Mouse (Mus musculus) testis, adult 2 months (tissue): ENCODE measurements at regions not wholly inside any gene's neighbourhood (a gene's known extent, or its start where the extent isn't known, plus 50 kb on each side); places are given as distances from the start of the nearest gene placed in this dataset.

ENCODE experiments used
- CTCF ChIP-seq: fragments of 200-500 bp; IDR thresholded peaks from 2 replicates; pipeline ENCODE4 v1.5.1; 2012; ENCODE audit warnings: low read depth, mild to moderate bottlenecking, inconsistent platforms, low read length, moderate library complexity; ENCODE audit not compliant: control insufficient read depth, insufficient read depth, insufficient replicate concordance
- POLR2A ChIP-seq: fragments of 200-500 bp; IDR thresholded peaks from 2 replicates; pipeline ENCODE4 v1.6.1; 2012; ENCODE audit warnings: low read depth, mild to moderate bottlenecking, inconsistent platforms, low read length, moderate library complexity; ENCODE audit not compliant: control insufficient read depth

DNA sequence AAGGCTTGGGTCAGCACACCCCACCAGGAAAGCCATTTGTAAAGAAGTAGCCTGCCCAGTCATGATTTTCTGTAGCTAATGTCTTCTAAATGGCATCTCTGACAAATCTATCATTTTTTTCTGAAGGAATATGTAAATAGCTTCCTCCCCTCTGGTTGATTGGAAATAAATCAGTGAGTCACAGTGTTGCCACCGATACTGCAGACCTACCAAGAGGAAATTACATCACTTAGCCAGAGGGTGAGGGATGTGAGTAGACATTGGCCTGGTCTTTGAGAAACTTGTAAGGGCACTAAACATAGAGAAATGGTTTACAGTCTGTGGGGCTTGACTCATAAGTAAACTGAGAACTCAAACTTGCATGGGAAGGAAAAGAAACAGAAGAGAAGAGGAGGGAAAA is 163.1 kb upstream of the 4930412O13Rik start:
- TF ChIP-seq CTCF (no peak), POLR2A (no peak)
